ENCODE assay signal across 25 mouse cellular contexts in genomic region chr5:151076917-151077316, GRCm38 (mm10).
DNase-seq lines count a peak whose midpoint lies in the region; ATAC-seq and TF ChIP-seq lines count a peak whose summit lies in the region.
"Had no signal": no experiment of that assay in that cellular context is flagged by ENCODE, and none has a peak within 500 bp of the region (broad histone marks: within the 10 kb centered on the region; RNA-seq: fewer than 3 reads in every experiment).

No protein-coding gene starts in this region.

- H3K27ac ChIP-seq in gastrocnemius, adult 2 months: peak overlapping the region; percentile 9; the same call in 1 of the 2 replicates
- H3K27ac ChIP-seq in liver, adult 2 months (replicated peaks; ENCODE audit: insufficient read depth, low read depth, low read length): no peak overlapping the region
- 0 out of 2 replicates have a peak overlapping the region, but pooled peaks have one; percentile 37 for H3K27ac ChIP-seq in midbrain, embryonic 14.5 days (replicated peaks; ENCODE audit: low read depth, low read length)
- H3K27ac ChIP-seq in midbrain, embryonic 16.5 days (ENCODE audit: low read length): no peak overlapping the region
- H3K27ac ChIP-seq: embryonic facial prominence, embryonic 12.5 days; embryonic facial prominence, embryonic 15.5 days; hindbrain, embryonic 10.5 days; hindbrain, embryonic 13.5 days had no signal

- ATAC-seq in midbrain, embryonic 14.5 days (ENCODE audit: low FRiP score, low TSS enrichment): no peak
- ATAC-seq in midbrain, embryonic 16.5 days: no peak
- ATAC-seq: activated CD4-positive, CD25-positive, alpha-beta regulatory T cell, adult 4 months; forebrain, embryonic 14.5 days; forebrain, postnatal 0 days; hindbrain, embryonic 16.5 days had no signal

- no peaks in the 10 kb centered on the region for H3K27me3 ChIP-seq in liver, adult 2 months (ENCODE audit: control insufficient read depth, insufficient read depth, low read length)
- H3K27me3 ChIP-seq in midbrain, embryonic 14.5 days (ENCODE audit: control insufficient read depth, insufficient read depth, low read length): no peaks in the 10 kb centered on the region
- no peaks in the 10 kb centered on the region for H3K27me3 ChIP-seq in midbrain, embryonic 16.5 days (ENCODE audit: control insufficient read depth, insufficient read depth, low read depth, low read length)
- H3K27me3 ChIP-seq: embryonic facial prominence, embryonic 12.5 days; embryonic facial prominence, embryonic 15.5 days; hindbrain, embryonic 13.5 days had no signal

- WGBS in liver, adult 2 months: 64% methylated on average over 3 of the region's 3 CpGs
- 56% methylated on average over 3 of the region's 3 CpGs for WGBS in midbrain, embryonic 14.5 days
- 63% methylated on average over 3 of the region's 3 CpGs for WGBS in midbrain, embryonic 16.5 days

- H3K4me1 ChIP-seq in liver, adult 2 months (ENCODE audit: control insufficient read depth, insufficient read depth, low read length): peaks cover 17% of the 10 kb centered on the region
- no peaks in the 10 kb centered on the region for H3K4me1 ChIP-seq in midbrain, embryonic 14.5 days (ENCODE audit: control insufficient read depth, insufficient read depth, low read length)
- no peaks in the 10 kb centered on the region for H3K4me1 ChIP-seq in midbrain, embryonic 16.5 days (ENCODE audit: control insufficient read depth, insufficient read depth, low read length)
- H3K4me1 ChIP-seq: hindbrain, embryonic 10.5 days; hindbrain, embryonic 13.5 days had no signal

- no peak overlapping the region for H3K9ac ChIP-seq in liver, adult 2 months (ENCODE audit: low read depth, low read length)
- H3K9ac ChIP-seq in midbrain, embryonic 14.5 days (replicated peaks; ENCODE audit: low read length): no peak overlapping the region
- H3K9ac ChIP-seq in midbrain, embryonic 16.5 days (ENCODE audit: low read depth, low read length): no peak overlapping the region
- H3K9ac ChIP-seq: embryonic facial prominence, embryonic 12.5 days; embryonic facial prominence, embryonic 15.5 days; forebrain, postnatal 0 days; hindbrain, embryonic 13.5 days had no signal

- DNase-seq in gastrocnemius, adult 2 months: no peak
- no peak for DNase-seq in gastrocnemius, adult 18-20 months (ENCODE audit: low spot score)
- DNase-seq in liver, adult 2 months (ENCODE audit: extremely low read depth, low read depth, low spot score): peak; percentile 35
- DNase-seq in liver: no peak
- DNase-seq in lung, postnatal 36 days: peak; percentile 41
- no peak for DNase-seq in lung, adult 18-20 months
- DNase-seq in midbrain, embryonic 14.5 days: no peak
- DNase-seq: adrenal gland, adult 8-10 months; adrenal gland, postnatal 25 days; cerebellum, adult 18-20 months; cerebellum, adult 9-10 months; cerebellum, postnatal 14 days; forebrain, postnatal 0 days; gastrocnemius, postnatal 10 days; gastrocnemius, postnatal 36 days; heart, postnatal 36 days had no signal

- H3K9me3 ChIP-seq in midbrain, embryonic 14.5 days (ENCODE audit: control insufficient read depth, low read length): 0 out of 2 replicates have a peak, but pooled peaks cover 4% of the 10 kb centered on the region
- H3K9me3 ChIP-seq in midbrain, embryonic 16.5 days (replicated peaks; ENCODE audit: control insufficient read depth, low read length, poor library complexity, severe bottlenecking): no peaks in the 10 kb centered on the region
- H3K9me3 ChIP-seq: embryonic facial prominence, embryonic 12.5 days; embryonic facial prominence, embryonic 15.5 days; hindbrain, embryonic 10.5 days; hindbrain, embryonic 13.5 days had no signal

- H3K36me3 ChIP-seq in liver, adult 2 months (ENCODE audit: control insufficient read depth, insufficient read depth, low read length): peaks cover 7% of the 10 kb centered on the region; the same call in 1 of the 2 replicates
- no peaks in the 10 kb centered on the region for H3K36me3 ChIP-seq in midbrain, embryonic 14.5 days (ENCODE audit: control insufficient read depth, insufficient read depth, low read length)
- no peaks in the 10 kb centered on the region for H3K36me3 ChIP-seq in midbrain, embryonic 16.5 days (ENCODE audit: control insufficient read depth, insufficient read depth, low read length)
- H3K36me3 ChIP-seq: embryonic facial prominence, embryonic 12.5 days; embryonic facial prominence, embryonic 15.5 days; hindbrain, embryonic 10.5 days; hindbrain, embryonic 13.5 days had no signal

- intact Hi-C loops in gastrocnemius, adult 2 months (cut with DNase I): no loop called here

- no peak for TF ChIP-seq CTCF in gastrocnemius, adult 2 months (IDR thresholded peaks at IDR 0.05)
- TF ChIP-seq CTCF in liver, adult 2 months (IDR thresholded peaks at IDR 0.05; ENCODE audit: low read depth, low read length): no peak

- H3K79me2 ChIP-seq in liver, adult 2 months (ENCODE audit: control insufficient read depth, insufficient read depth, low read length): peaks cover 15% of the 10 kb centered on the region; the same call in 1 of the 2 replicates

- H3K4me2 ChIP-seq in midbrain, embryonic 14.5 days (ENCODE audit: low read length): no peak overlapping the region
- H3K4me2 ChIP-seq in midbrain, embryonic 16.5 days (ENCODE audit: low read length): no peak overlapping the region
- H3K4me2 ChIP-seq: embryonic facial prominence, embryonic 12.5 days; embryonic facial prominence, embryonic 15.5 days; heart, embryonic 11.5 days; hindbrain, embryonic 13.5 days had no signal

- H3K4me3 ChIP-seq in gastrocnemius, adult 2 months: no peak overlapping the region
- H3K4me3 ChIP-seq in liver, adult 2 months (ENCODE audit: insufficient read depth, low read depth, low read length): no peak overlapping the region
- H3K4me3 ChIP-seq in midbrain, embryonic 14.5 days (replicated peaks; ENCODE audit: low read depth, low read length): no peak overlapping the region
- no peak overlapping the region for H3K4me3 ChIP-seq in midbrain, embryonic 16.5 days (ENCODE audit: low read depth, low read length)
- H3K4me3 ChIP-seq: embryonic facial prominence, embryonic 12.5 days; embryonic facial prominence, embryonic 15.5 days; hindbrain, embryonic 10.5 days; hindbrain, embryonic 13.5 days had no signal

- TF ChIP-seq POLR2A in liver, adult 2 months (IDR thresholded peaks at IDR 0.05; ENCODE audit: extremely low read depth, insufficient read depth, low read length): no peak

Comparison
In these comparisons a context has a peak if more than half of its experiments do, and no peak if none do; other contexts are left out.
1. DNase-seq: peak in liver, adult 2 months (single experiment) and lung, postnatal 36 days (single experiment); none in gastrocnemius, adult 2 months (single experiment), gastrocnemius, adult 18-20 months (single experiment), liver (single experiment), lung, adult 18-20 months (0 of 2) and midbrain, embryonic 14.5 days (single experiment).
2. H3K27ac ChIP-seq: peak in gastrocnemius, adult 2 months (single experiment) and midbrain, embryonic 14.5 days (single experiment); none in liver, adult 2 months (single experiment) and midbrain, embryonic 16.5 days (single experiment).